Mouse (Mus musculus) lung, postnatal 25 days (tissue): ENCODE measurements around the gene Hgfac.

Source experiments
- DNase-seq: peaks from one replicate; pipeline ENCODE4 v3.0.0; 2022; ENCODE audit warnings: low spot score

The Hgfac gene

DNA sequence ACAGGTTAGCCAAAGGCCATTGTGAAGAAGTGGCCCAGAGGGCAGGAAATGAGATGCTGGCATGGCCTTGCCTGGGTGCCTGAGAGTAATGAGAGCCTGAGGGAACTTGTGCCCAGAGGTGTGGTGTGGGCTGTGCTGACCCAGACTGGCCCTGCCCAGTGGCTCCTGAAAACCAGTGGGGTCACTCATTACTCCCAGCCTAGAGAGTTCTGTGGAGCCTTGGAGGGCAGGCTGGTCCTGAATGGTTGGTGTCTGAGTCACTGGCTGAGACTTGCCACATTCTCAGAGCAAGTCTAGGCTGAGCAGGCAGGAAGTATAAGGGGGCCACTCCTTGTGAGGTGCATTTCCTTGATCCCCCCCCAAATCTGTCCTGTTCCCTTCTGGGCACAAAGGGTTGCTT, 3.9 kb upstream of the Hgfac start:
- no peak for DNase-seq

DNA sequence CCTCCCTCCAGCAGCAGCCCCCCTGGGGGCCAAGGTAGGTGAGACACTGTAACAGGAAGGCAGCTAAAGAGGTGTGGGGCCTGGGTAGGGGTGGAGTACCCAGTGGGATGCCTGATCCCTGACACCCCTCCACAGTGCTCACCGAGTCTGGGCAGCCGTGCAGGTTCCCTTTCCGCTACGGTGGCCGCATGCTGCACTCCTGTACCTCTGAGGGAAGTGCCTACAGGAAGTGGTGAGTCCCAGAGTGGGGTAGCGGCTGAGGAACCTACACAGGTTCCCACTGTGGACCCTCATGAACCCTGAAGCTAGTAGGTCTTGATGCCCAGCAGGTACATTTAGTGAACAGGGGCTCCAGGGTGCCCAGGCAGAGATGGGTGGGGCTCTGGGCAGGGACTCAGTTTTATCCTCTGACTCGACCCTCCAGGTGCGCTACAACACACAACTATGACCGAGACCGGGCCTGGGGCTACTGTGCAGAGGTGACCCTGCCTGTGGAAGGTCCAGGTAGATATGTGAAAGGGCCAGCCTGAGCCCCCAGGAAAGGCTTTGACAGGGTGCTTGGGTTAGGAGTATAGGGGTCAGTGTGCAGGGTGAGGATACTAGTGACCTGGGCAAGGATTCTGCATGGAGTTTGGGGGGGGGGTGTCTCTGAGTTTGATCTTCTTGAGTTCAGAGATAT, 1.3 kb downstream of the Hgfac start:
- no peak for DNase-seq

DNA sequence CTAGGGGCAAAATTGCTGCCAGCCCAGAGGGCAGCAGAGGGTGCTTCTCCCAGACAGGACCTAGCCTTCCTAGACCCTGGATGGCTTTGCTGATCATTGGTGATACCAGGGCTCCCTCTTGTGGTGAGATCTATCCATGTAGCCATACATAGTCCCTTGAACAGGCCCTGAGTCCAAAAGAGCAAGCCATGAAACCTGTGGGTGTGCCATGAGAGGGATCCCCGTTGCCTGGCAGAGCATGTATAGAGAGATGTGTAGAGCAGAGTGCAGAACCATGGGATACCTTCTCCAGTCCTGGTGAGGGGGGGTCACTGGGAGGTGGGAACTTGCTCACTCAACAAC, 1.8 kb downstream of the Hgfac start:
- DNase-seq: peak; percentile 84

DNA sequence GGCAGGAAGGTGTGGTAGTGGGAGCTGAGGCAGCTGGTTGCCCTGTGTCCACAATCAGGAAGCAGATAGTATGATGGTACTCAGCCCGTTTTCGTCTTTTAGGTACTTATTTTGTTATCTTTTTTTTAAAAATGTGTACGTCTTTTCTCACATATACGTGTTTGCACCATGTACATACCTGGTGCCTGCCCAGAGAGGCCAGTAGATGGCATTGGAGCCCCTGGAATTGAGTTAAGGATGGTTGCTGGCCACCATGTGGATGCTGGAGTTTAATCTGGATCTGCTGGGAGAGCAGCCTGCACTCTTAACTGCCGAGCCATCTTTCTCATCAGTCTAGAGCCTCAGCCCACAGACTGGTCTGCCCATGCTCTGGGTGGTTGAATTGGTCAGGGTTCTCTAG, 9.2 kb downstream of the Hgfac start:
- no peak for DNase-seq

DNA sequence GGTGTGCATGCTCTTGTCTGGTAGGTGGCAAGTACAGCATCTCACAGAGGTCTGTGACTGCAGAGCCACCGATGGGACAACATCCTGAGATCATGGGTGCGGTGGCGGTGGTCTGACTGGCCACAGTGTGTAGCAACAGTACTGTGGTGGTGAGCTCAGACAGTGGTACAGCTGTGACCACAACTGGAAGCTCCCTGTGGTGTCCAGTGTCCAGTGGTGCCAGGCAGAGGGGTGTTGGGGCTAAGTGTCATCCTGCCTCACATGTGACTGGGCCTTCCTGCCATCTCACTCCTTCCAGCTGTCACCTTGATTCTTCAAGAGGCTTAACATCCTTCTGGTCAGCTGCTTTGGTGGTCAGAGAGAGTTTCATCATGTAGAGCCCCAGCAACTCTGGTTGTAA, 13.3 kb downstream of the Hgfac start:
- no peak for DNase-seq

DNA sequence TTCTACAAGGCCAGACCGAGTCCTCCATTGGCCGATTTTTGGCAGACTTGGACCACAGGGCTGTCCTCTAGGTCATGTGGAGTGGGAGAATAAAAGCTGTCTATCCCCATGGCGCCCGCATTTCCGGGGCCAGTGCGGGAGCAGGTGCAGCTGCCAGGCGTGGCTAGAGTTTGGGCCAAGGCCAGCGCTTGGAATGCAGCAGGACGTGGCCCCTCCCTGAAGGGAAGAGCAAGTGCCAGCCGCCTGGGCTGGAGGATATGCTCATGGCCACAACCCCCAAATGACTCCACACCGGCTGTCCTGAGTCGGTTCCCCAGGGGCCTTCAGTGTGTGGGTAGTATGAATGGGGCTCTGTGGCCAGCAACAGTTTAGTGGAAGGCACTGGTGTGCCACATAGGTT, 13.8 kb downstream of the Hgfac start:
- DNase-seq: peak; percentile 46

DNA sequence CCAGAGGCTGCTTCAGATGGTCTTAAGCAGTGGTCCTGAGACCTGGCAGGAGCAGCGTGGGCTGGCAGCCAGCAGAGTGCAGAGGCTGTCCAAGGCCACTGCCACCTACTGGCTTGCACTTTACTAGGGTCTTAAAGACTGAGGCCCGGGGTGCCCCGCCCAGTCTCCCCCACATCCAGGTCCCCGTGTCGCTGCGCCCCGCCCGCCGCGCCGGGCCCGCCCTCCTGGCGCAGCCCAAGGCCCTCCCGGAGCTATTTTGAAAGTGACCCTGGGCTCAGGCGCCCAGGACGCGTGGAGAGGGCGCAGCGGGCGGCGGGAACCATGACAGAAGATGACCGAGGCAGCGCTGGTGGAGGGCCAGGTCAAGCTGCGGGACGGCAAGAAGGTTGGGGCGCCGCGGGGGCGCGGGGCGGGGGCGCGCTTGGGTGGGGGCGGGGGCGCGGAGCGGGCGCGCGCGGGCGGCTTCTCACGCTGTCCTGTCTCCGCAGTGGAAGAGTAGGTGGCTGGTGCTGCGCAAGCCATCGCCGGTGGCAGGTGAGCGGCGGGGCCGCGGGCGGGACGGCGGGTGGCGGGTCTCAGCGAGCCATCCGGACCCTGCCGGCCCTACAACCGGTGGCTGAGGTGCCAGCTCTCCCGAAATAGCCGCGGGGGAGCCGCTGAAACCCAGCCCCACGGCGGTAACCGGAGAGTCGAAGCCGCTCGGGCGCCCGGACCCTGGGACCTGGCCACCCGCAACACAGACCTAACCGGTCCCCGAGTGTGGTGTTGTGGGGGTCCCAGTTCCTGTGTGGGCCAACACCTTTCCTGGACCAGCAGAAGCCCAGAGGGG, 15.5 kb downstream of the Hgfac start, which contains the start of gene Dok7:
Dok7 (plus strand) TSS at position 163 of the 829 bp plus-strand sequence.
- DNase-seq: peak; percentile 21

DNA sequence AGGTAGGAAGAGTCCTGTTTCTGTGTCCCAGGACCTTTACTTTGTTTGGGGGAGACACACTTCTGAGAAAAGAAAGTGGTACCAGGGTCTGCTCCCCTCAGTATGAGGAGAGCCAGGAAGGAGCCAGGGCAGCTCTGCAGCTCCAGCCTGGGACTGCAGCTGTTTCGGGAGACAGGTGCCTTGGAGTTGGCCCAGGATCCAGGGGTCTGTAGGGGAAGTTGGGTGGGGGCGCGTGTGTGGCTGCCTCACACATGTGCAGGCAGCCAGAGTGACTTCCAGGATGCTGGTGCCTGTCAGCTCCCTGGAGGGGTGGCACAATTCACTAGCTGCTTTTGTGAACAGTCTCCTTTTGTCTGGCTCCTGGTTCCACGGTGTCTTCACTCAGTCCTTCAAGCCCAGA, 16.3 kb downstream of the Hgfac start:
- DNase-seq: no peak

DNA sequence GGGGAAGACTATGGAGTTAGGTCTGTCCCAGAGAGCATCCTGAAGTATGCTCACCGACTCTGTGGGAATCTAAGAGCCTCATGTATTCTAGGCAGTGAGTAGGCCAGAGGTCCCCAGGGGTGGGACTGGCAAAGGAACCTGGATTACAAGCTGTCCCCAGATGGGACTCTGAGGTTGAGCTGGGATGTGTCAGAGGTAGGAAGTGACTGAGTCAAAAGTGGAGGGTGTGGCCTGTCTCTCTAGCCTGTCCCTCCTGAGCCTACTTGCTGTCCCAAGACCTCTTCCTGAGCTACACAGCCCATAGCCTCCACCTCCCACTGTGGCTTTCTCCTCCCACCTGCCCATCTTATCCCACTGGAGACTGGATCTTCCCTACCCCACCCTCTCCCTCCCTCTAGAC, 16.9 kb downstream of the Hgfac start:
- DNase-seq: no peak

DNA sequence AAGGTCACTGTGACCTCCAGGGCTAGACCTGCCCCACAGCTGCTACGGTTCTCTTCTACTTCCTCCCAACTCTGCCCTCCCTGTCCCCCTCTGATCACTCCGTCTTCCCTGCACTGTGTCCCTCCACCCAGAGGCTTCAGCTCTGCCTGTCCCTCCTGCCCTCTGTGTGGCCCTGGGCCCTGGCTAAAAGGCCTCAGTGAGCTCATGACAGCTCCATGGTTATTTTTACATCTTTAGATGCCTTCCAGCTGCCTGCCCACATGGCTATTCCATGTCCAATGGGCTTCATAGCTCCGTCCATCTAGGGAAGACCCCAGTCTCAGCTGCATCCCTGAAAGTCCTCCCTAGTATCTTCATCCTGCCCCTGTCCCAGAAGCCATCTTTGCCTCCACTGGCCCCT, 18.8 kb downstream of the Hgfac start:
- no peak for DNase-seq

DNA sequence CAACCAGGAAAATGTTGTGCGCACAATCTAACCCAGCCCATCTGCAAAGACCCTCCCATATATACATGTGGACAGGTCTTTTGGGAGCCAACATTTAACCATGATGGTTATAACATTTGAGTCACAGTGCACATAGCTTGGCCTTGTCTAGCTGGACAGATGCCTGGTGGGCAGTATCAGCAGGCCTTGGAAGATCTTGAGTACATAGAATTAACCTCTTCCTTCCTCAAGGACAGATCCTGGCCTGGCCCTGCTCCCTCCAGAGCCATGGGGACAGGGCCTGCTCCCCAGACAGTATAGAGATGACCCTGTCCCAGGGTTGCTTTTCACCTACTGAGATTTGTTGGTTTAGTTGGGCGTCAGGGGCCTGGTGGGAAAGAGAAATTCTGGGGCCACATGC, 28.5 kb downstream of the Hgfac start:
- DNase-seq: no peak

DNA sequence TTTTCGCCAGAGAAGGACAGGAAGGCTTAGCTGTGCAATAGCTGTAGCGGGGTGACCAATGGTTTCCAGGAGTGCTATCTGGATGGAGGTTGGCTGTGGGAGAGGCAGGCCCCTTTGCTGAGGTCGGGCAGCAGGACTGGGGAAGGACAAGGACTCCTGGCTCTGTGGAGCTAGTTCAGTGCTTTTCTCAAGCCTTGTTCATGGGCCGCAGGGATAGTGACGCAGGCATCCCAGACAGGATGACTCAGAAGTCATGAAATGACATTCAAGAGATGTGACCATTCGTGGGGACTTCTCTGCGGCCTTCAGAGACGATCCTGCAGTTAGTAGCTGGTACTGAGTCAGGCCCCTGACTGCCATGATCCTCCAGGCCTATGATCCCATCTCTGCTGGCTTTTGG, 29.0 kb downstream of the Hgfac start:
- DNase-seq: no peak

DNA sequence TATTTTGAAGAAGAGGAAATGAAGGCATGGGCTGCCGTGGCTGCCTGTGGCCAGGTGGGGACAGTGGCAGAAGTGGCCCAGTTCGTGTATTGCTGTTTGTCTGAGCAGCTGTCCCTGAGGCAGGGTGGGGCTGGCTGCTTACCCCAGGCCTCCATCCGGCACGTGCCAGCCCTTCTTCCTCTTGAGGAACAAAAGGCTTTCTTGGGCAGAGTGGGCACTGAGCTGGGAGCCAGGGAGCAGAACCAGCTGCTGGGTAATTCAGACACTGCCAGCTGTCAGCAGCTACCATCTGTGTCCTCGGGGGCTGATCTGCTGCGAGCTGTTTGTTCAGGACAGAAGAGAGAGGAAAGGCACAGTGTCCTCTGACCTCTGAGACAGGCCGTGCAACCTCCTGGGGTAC, 29.6 kb downstream of the Hgfac start:
- no peak for DNase-seq

DNA sequence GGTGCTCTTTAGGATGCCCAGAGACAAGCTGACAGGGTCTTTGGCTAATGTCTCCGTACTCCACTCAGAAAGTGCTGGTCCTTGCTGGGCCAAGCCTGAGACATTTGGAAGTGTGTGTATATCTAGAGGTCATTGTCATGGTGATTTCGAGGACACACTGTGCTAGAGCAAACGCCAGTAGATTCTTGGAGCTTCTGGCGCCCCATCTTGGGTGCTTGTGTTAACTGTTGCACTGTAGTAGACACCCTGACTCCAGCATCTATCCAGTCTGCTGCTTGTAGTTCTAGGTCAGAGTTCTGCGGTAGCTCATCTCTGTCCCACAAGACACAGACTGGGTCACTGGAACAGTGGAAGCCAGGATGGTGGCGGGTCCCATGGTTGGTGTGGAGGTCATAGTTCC, 30.5 kb downstream of the Hgfac start:
- DNase-seq: no peak

DNA sequence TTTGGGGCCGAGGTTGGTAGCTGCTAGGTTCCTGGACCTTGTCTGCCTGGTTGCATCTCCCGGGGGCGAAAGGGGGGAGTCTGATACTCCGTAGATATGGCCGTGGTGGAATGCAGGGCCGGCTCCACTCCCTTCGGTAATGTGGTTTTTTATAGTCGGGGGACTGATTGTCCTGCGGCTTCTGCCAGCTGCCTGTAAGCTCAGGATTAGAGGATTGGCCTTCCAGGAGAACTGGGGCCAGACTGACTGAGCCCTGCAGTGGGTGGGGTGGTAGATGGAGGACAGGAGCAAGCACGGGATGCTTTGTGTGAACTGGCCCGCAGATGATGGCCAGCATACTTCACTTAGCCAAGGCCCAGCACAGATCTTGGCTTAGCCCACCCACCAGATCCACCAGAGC, 31.9 kb downstream of the Hgfac start:
- no peak for DNase-seq

DNA sequence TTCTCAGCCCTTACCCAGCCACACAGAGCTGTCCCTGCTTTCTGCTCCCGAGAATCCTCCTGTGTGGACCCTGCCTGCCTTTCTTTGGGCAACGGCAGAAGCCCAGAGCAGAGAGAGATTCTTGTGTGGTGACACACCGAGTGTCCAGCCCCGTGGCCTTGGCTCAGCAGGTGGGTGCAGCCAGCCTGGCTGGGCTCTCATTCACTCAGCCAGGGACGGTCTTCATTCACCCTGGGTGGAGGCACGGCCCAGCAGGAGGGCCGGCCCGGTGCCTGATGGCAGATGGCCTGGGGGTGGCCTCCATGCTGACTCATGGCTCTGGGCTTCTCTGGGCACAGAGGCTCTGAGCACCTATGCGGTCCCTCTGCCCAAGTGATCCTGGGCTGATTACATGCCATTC, 32.7 kb downstream of the Hgfac start:
- no peak for DNase-seq

DNA sequence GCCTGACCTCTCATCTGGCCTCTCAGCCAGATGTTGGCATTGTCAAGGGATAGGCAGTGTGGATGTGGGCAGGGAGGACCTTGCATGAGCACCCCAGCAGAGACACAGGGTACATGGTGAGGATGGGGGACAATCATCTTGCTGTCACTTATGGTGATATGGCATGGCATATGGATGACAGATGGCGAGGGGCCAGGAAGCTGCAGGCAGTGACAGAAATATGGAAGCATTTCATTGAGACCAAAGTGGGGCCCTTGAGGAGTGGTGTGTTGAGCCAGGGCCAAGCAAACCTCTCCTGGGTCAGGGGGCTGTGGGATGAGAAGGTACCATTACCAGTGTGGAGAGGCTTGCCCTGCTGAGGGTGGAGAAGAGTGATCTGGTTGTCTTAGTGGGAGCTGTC, 35.1 kb downstream of the Hgfac start:
- DNase-seq: no peak

DNA sequence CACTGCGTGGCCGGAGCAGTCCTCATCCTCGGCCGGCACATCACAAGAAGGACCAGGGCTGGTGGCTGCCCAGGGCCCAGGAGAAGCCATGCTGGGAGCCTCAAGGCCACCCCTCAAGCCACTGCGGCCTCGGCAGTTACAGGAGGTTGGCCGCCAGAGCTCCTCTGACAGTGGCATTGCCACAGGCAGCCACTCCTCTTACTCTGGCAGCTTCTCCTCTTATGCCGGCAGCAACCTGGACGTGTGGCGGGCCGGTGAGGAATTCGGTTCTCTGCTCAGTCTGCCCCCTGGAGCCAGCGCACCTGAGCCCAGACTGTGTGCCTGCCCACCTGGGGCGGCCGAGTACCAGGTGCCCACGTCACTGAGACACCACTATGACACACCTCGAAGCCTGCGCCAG, 37.8 kb downstream of the Hgfac start:
- DNase-seq: no peak

DNA sequence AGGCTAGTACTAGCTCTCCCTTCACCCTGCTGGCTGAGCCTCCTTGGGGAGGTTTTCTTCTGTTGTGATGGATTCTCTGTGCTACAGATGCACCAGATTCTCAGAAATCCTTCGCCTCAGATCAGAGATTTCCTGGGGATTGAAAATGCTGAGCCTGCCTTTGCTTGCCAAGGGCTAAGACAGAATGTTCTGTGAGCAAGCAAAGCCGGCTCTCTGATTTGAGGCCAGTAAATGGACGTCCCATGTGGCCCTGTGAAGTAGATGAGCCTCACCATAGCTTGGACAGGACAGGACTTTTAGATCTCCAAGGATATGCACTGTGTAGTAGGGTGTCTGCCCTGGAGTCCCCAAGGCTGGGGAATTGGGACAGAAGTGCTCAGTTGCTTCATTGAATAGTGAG, 43.6 kb downstream of the Hgfac start:
- no peak for DNase-seq

DNA sequence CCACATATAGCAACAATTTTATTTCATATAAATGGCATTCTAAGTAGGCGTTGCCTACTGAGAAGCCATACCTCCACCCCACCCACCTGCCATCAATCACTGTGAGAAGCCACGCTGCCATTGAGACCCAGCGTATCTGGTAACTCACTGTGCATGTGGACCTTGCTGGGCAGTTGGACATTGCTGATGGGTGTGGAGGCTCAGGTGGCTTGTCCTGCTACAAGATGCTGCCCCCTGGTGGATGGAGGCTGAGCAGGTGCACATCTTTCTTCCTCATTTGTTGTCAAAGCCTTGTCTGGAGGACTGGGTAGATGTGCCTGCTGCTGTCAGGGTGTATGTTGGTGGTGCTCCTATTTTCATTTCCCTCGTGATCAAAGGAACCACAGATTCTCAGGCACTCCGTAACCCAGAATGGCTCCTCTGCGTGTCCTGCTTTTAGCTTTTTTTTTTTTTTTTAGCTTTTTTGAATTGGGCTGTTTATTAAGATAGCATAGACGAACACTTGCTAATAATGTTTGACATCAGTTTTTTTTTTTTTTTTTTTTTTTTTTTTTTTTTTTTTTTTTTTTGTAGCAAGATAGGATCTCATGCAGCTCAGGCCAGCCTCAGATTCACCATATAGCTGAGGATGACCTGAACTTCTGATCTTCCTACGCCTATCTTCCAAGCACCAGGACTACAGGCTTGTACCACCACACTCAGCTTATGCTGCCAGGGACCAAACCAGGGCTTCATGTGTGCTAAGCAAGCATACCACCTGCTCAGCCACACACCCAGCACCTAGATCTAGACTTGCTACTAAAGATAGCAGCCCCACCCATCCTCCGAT, 47.7 kb downstream of the Hgfac start:
- DNase-seq: peak; percentile 49

DNA sequence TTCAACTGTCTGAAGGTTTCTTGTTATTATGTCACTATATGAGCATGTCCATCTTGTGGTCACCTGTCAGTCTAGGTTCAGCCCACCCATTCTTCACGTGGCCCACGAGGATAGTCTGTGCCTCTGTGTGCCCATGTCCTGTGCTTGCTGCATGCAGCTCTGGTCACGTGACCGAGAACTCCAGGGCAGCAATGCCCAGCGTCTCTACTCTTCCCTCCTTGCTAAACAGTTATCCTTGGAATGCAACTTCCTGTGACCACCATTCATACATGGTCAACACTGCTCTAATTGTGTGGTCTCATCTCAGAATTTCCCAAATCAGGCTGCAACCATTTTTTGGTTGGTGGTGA, 48.3 kb downstream of the Hgfac start:
- DNase-seq: no peak

DNA sequence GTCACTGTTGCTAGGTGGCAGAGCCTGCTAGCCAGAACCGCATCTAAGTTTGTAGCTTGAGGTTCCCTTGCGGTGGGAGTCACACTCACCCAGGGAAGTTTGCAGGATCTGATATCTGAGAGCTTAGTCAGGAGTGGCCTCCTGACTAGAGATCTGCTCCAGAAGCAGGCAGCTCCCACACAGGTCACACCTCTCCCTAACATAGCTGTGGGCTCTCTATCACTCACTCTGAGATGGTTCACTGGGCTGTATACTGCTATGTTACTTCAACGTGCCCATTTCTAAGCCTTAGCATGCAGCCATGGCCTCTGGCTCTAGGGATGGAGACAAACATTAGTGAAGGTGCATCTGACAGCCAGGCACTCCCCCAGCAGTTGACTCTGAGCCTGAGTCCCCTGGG, 50.3 kb downstream of the Hgfac start:
- DNase-seq: no peak
